Mouse (Mus musculus): Measurements from ENCODE around the gene Epm2aip1. TPM values are rescaled to one million over a fixed set of nuclear protein-coding genes. Genes with fewer than 3 reads are reported as not detected.

Gene Epm2aip1
- polyA plus RNA-seq, 1 experiment from 2014 or later, result 26.5 TPM

DNA sequence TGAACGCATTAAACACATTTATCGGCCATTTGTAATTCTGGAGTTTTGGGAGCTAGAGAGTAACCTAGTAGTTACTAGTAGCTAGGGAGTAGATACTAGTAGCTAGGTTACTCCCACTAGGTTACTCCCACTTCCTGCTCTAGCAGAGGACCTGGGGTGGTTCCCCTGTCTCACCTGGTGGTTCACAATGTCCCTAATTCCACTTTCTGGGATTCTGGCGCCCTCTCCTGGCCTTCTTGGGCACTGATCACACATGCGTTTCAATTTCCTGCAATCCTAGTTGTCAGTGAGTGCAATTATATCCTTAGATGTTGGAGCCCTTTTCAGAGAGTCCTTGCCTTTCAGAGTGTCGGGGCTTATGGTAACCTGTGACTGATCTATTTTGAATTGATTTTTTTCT, 42.5 kb downstream of the Epm2aip1 start:
- ATAC-seq (ENCODE audit: low FRiP score, low TSS enrichment), result no peak
- Histone ChIP-seq H3K9me3 (ENCODE audit: low read length) (peaks cover 17% of the 10 kb centered on the region), H3K27me3 (ENCODE audit: insufficient read depth, low read length) (peaks cover 55% of the 10 kb centered on the region), H3K4me1 (ENCODE audit: insufficient read depth, low read length) (peaks cover 19% of the 10 kb centered on the region), H3K4me3 (ENCODE audit: low read length) (no peak overlapping the region), H3K9ac (replicated peaks; ENCODE audit: low read length) (no peak overlapping the region), H3K27ac (ENCODE audit: low read length) (no peak overlapping the region), H3K36me3 (ENCODE audit: insufficient read depth, low read length) (no peaks in the 10 kb centered on the region), H3K4me2 (replicated peaks; ENCODE audit: low read depth, low read length) (no peak overlapping the region)
- WGBS, result 38% methylated on average over 5 of the region's 5 CpGs

DNA sequence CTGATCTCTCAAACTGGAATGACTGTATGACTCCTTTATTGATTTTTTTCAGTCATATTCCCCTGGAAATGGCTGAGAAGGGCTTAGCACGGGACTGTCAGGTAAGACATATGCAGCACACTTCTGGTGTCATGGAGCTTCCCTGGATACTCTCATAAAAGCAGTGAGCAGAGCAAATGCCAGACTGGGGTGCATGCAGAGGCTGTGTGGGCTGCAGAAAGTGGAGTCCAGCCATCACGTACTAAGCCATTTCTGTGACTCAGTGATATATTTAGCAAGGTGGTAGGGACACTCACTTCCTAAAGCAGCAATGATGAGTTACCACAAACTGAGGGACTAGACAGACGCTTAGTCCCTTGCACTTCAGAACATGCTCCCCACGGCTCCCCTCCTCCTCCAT, 49.2 kb downstream of the Epm2aip1 start:
- WGBS, result 84% methylated on average over 4 of the region's 4 CpGs
- H3K36me3 ChIP-seq (ENCODE audit: insufficient read depth, low read length), result no peaks in the 10 kb centered on the region
- ATAC-seq (ENCODE audit: low FRiP score, low TSS enrichment), result no peak
- H3K4me1 ChIP-seq (ENCODE audit: insufficient read depth, low read length), result no peaks in the 10 kb centered on the region
- no peak overlapping the region for H3K9ac ChIP-seq (replicated peaks; ENCODE audit: low read length)
- no peak overlapping the region for H3K27ac ChIP-seq (ENCODE audit: low read length)
- H3K9me3 ChIP-seq (ENCODE audit: low read length), result no peaks in the 10 kb centered on the region
- H3K4me2 ChIP-seq (replicated peaks; ENCODE audit: low read depth, low read length), result no peak overlapping the region
- peaks cover 6% of the 10 kb centered on the region; the same call in 1 of the 2 replicates for H3K27me3 ChIP-seq (ENCODE audit: insufficient read depth, low read length)
- H3K4me3 ChIP-seq (ENCODE audit: low read length), result no peak overlapping the region

DNA sequence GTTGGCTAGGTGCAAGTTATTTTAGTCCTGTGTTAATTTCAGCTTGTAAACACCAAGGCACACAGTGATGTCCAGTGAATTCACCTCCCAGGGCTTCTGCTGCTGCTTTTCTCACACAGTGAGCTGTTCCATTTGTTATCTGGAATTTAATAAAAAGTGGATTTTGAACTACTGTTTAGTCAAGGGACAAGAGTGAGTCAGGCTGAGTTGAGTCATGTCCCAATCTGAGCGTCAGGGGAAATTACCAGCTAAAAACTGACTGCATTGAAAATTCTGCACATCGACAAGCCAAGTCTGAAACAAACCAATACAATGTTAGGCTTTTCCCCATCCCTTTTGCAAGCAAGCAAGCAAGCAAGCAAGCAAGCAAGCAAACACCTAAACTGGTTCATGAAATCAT, 53.2 kb downstream of the Epm2aip1 start:
- H3K4me3 ChIP-seq (ENCODE audit: low read length), result no peak overlapping the region
- H3K4me2 ChIP-seq (replicated peaks; ENCODE audit: low read depth, low read length), result no peak overlapping the region
- no peak overlapping the region for H3K9ac ChIP-seq (replicated peaks; ENCODE audit: low read length)
- H3K4me1 ChIP-seq (ENCODE audit: insufficient read depth, low read length), result no peaks in the 10 kb centered on the region
- 89% methylated on average over 2 of the region's 2 CpGs for WGBS
- no peaks in the 10 kb centered on the region for H3K9me3 ChIP-seq (ENCODE audit: low read length)
- H3K27me3 ChIP-seq (ENCODE audit: insufficient read depth, low read length), result no peaks in the 10 kb centered on the region
- ATAC-seq (ENCODE audit: low FRiP score, low TSS enrichment), result no peak
- no peak overlapping the region for H3K27ac ChIP-seq (ENCODE audit: low read length)
- no peaks in the 10 kb centered on the region for H3K36me3 ChIP-seq (ENCODE audit: insufficient read depth, low read length)

Other genes starting within 250 kb of the Epm2aip1 start
- gene Ccrl2, start 214.4 kb upstream of the Epm2aip1 start, polyA plus RNA-seq (2015; fragmentation: Nextera tagmentation; extraction: Ambion mirVana), result 0.96 and 1.2 TPM in 2 replicates
- gene Lrrfip2, start 154.3 kb upstream of the Epm2aip1 start, polyA plus RNA-seq (2015; fragmentation: Nextera tagmentation; extraction: Ambion mirVana), result 37.8 and 38.2 TPM in 2 replicates
- 43.8 and 46.0 TPM in 2 replicates for gene Mlh1, start 138 bp upstream of the Epm2aip1 start, polyA plus RNA-seq (2015; fragmentation: Nextera tagmentation; extraction: Ambion mirVana)
- 0.37 and 0.66 TPM in 2 replicates for gene Trank1, start 39.8 kb downstream of the Epm2aip1 start, polyA plus RNA-seq (2015; fragmentation: Nextera tagmentation; extraction: Ambion mirVana)
- 5.4 and 6.0 TPM in 2 replicates for gene Dclk3, start 167.2 kb downstream of the Epm2aip1 start, polyA plus RNA-seq (2015; fragmentation: Nextera tagmentation; extraction: Ambion mirVana)

All from kidney, embryonic 16.5 days (tissue).